In the genomic region with DNA sequence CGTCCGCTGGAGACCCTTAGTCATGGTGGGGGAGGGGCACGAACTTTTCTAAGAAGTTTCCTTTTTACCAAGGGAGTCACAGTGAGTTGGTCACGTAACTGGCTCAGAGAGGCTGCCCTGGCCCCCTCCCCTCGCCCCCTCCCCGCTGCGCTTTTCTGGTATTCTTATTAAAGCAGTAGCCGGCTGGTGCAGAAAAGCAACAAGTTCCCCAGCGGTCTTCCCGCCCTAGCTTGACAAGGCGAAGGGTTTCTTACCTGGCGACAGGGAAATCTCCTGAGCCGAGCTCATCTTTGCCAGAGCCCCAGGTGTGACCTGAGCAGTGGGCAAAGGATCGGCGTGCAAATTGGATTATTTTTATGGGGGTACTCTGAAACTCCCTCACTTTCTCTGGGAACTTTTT, we compare ENCODE assay signal across 7 mouse cellular contexts. TPM values are rescaled to one million over a fixed set of nuclear protein-coding genes. Genes with fewer than 3 reads are reported as not detected.
A peak's percentile ranks its signal among the peaks of the same experiment; 100 is the strongest.
DNase-seq lines count a peak whose midpoint lies in the region; ATAC-seq and TF ChIP-seq lines count a peak whose summit lies in the region.

A gene (plus strand): TSS at position 169 of the 400 bp plus-strand sequence.

- no peaks in the 10 kb centered on the region for H3K9me3 ChIP-seq in lung, postnatal 0 days (ENCODE audit: low read length)
- no peaks in the 10 kb centered on the region for H3K9me3 ChIP-seq in forebrain, embryonic 13.5 days (replicated peaks)
- H3K9me3 ChIP-seq in stomach, embryonic 14.5 days (ENCODE audit: control insufficient read depth, low read depth, low read length): no peaks in the 10 kb centered on the region

- ATAC-seq in lung, postnatal 0 days: no peak
- ATAC-seq in forebrain, embryonic 13.5 days: no peak
- no peak for ATAC-seq in stomach, embryonic 14.5 days (ENCODE audit: insufficient number of reproducible peaks, insufficient read depth, low FRiP score, low read depth)

- no peak within 1 kb of the TSS for H3K4me3 ChIP-seq in lung, postnatal 0 days (ENCODE audit: low read depth, low read length)
- peak within 1 kb of the TSS; percentile 44 for H3K4me3 ChIP-seq in forebrain, embryonic 13.5 days
- peak within 1 kb of the TSS; percentile 32 for H3K4me3 ChIP-seq in stomach, embryonic 14.5 days (ENCODE audit: low read depth, low read length)

- H3K27me3 ChIP-seq in lung, postnatal 0 days (replicated peaks; ENCODE audit: insufficient read depth, low read length): peaks cover 55% of the 10 kb centered on the region
- H3K27me3 ChIP-seq in forebrain, embryonic 13.5 days: peaks cover 67% of the 10 kb centered on the region
- H3K27me3 ChIP-seq in stomach, embryonic 14.5 days (ENCODE audit: control insufficient read depth, insufficient read depth, low read length): peaks cover 33% of the 10 kb centered on the region

- no peak within 1 kb of the TSS for H3K9ac ChIP-seq in lung, postnatal 0 days (replicated peaks; ENCODE audit: low read depth)
- peak within 1 kb of the TSS; percentile 27; the same call in 1 of the 2 replicates for H3K9ac ChIP-seq in forebrain, embryonic 13.5 days
- no peak within 1 kb of the TSS for H3K9ac ChIP-seq in stomach, embryonic 14.5 days (replicated peaks; ENCODE audit: low read depth, low read length)

- no peak within 1 kb of the TSS for H3K27ac ChIP-seq in lung, postnatal 0 days (ENCODE audit: low read length)
- no peak within 1 kb of the TSS for H3K27ac ChIP-seq in forebrain, embryonic 13.5 days
- no peak within 1 kb of the TSS for H3K27ac ChIP-seq in stomach, embryonic 14.5 days (ENCODE audit: low read length)

- 2% methylated on average over 15 of the region's 15 CpGs for whole genome bisulfite sequencing in lung, postnatal 0 days
- 1% methylated on average over 14 of the region's 15 CpGs for WGBS in forebrain, embryonic 13.5 days
- 2% methylated on average over 15 of the region's 15 CpGs for WGBS in stomach, embryonic 14.5 days

- H3K4me1 ChIP-seq in lung, postnatal 0 days (ENCODE audit: insufficient read depth, low read depth, low read length): no peaks in the 10 kb centered on the region; the same call in 1 of the 2 replicates
- peaks cover 41% of the 10 kb centered on the region for H3K4me1 ChIP-seq in forebrain, embryonic 13.5 days
- H3K4me1 ChIP-seq in stomach, embryonic 14.5 days (ENCODE audit: control insufficient read depth, insufficient read depth, low read length): no peaks in the 10 kb centered on the region

- intact Hi-C loops in left cerebral cortex, postnatal 14 days (cut with DNase I): loop anchor here (5.0 to 10.0 kb wide), 2 partner anchors 400 to 1707 kb away; no protein-coding TSS in a partner anchor

- no peaks in the 10 kb centered on the region for H3K36me3 ChIP-seq in lung, postnatal 0 days (ENCODE audit: insufficient read depth, low read length)
- no peaks in the 10 kb centered on the region for H3K36me3 ChIP-seq in forebrain, embryonic 13.5 days (ENCODE audit: poor library complexity, severe bottlenecking)
- no peaks in the 10 kb centered on the region for H3K36me3 ChIP-seq in stomach, embryonic 14.5 days (ENCODE audit: control insufficient read depth, insufficient read depth, low read length)

- H3K4me2 ChIP-seq in lung, postnatal 0 days (replicated peaks; ENCODE audit: low read depth, low read length): peak within 1 kb of the TSS; percentile 34
- H3K4me2 ChIP-seq in forebrain, embryonic 13.5 days: peak within 1 kb of the TSS; percentile 96
- H3K4me2 ChIP-seq in stomach, embryonic 14.5 days (replicated peaks; ENCODE audit: low read depth, low read length): peak within 1 kb of the TSS; percentile 53

- DNase-seq in lung, postnatal 0 days (ENCODE audit: low spot score): no peak
- DNase-seq in lung, postnatal 4 days: no peak
- no peak for DNase-seq in left cerebral cortex, postnatal 14 days (ENCODE audit: low spot score in 2 of 2)
- DNase-seq in spleen, postnatal 14 days (ENCODE audit: low spot score in 2 of 2): no peak
- no peak for DNase-seq in adrenal gland, postnatal 25 days

- no peak for TF ChIP-seq EP300 in lung, postnatal 0 days (IDR thresholded peaks at IDR 0.05)

- no peak for TF ChIP-seq CTCF in lung, postnatal 0 days (IDR thresholded peaks at IDR 0.05)

RNA-seq across cellular contexts. Expression of the gene that starts here (rescaled TPM):
- polyA plus RNA-seq in lung, postnatal 0 days (2015; fragmentation: Nextera tagmentation; extraction: Ambion mirVana): 0.78 and 0.82 TPM in 2 replicates
- polyA plus RNA-seq in forebrain, embryonic 13.5 days (2015; fragmentation: Nextera tagmentation; extraction: Ambion mirVana): 0.74 and 1.2 TPM in 2 replicates
- total RNA-seq in left cerebral cortex, postnatal 14 days (2021): 10 to 100 TPM; 15.0 to 18.5 TPM
- polyA plus RNA-seq in stomach, embryonic 14.5 days (2014; fragmentation: Nextera tagmentation; extraction: Ambion mirVana): 3.1 and 3.2 TPM in 2 replicates
- 0.21 TPM in 1 of 2 replicates, not detected in the other for total RNA-seq in adrenal gland, postnatal 25 days (2021)

Comparison
In these comparisons a context has a peak if more than half of its experiments do, and no peak if none do; other contexts are left out.
1. RNA of the gene that starts here (total RNA-seq): 15.0 to 18.5 TPM in left cerebral cortex, postnatal 14 days; 0.21 TPM in adrenal gland, postnatal 25 days; every median in the first group is over 10 times any median in the second.
2. H3K4me2 ChIP-seq: peak in every context shown above with its lines; median percentile 96 in forebrain, embryonic 13.5 days; 53 in stomach, embryonic 14.5 days; 34 in lung, postnatal 0 days.